Mouse (Mus musculus): Measurements from ENCODE around the gene Zfp385a. TPM values are rescaled to one million over a fixed set of nuclear protein-coding genes. Genes with fewer than 3 reads are reported as not detected.
"Not testable (repeated sequence)": the region's sequence is repeated elsewhere in the genome, so short reads cannot be mapped to it uniquely, and the experiment has no call there.

Zfp385a gene
- polyA plus RNA-seq, 1 experiment from 2014 or later: 14.4 TPM

GRCm38 (mm10) chr15:103277949-103278348, 61.9 kb downstream of the Zfp385a start:
- Histone ChIP-seq H3K27ac (0 out of 2 replicates have a peak overlapping the region, but pooled peaks have one; percentile 19), H3K4me3 (replicated peaks) (no peak overlapping the region)
- 29% methylated on average over 7 of the region's 7 CpGs for WGBS

GRCm38 (mm10) chr15:103275943-103276342, 64.0 kb downstream of the Zfp385a start:
- H3K36me3 ChIP-seq; H3K27ac ChIP-seq; H3K9me3 ChIP-seq (replicated peaks); H3K9ac ChIP-seq; ATAC-seq (replicated peaks; ENCODE audit: low FRiP score); H3K27me3 ChIP-seq; H3K4me2 ChIP-seq; H3K4me3 ChIP-seq (replicated peaks): not testable (repeated sequence)
- 84% methylated on average over 3 of the region's 3 CpGs for WGBS
- peaks cover 33% of the 10 kb centered on the region for H3K4me1 ChIP-seq

More at GRCm38 (mm10) chr15:103277949-103278348, 61.9 kb downstream of the Zfp385a start:
- Histone ChIP-seq H3K4me2 (no peak overlapping the region), H3K9ac (no peak overlapping the region), H3K27me3 (no peaks in the 10 kb centered on the region), H3K36me3 (0 out of 2 replicates have a peak, but pooled peaks cover 4% of the 10 kb centered on the region), H3K9me3 (replicated peaks) (no peaks in the 10 kb centered on the region), H3K4me1 (peaks cover 38% of the 10 kb centered on the region)
- no peak for ATAC-seq (replicated peaks; ENCODE audit: low FRiP score)

GRCm38 (mm10) chr15:103272419-103273279, 67.2 kb downstream of the Zfp385a start, which contains the start of gene Copz1:
Copz1 (plus strand) TSS chr15:103272714.
- Histone ChIP-seq H3K27me3 (no peaks in the 10 kb centered on the region), H3K4me2 (peak within 1 kb of the TSS; percentile 65), H3K4me3 (replicated peaks) (peak within 1 kb of the TSS; percentile 95), H3K4me1 (peaks cover 21% of the 10 kb centered on the region), H3K9ac (peak within 1 kb of the TSS; percentile 85), H3K9me3 (replicated peaks) (no peaks in the 10 kb centered on the region), H3K27ac (peak within 1 kb of the TSS; percentile 78), H3K36me3 (no peaks in the 10 kb centered on the region)
- ATAC-seq (replicated peaks; ENCODE audit: low FRiP score): peak; percentile 99
- WGBS: under 1% methylated on average over 38 of the region's 38 CpGs

- no peak overlapping the region for H3K4me2 ChIP-seq
- no peak for ATAC-seq (replicated peaks; ENCODE audit: low FRiP score)
- H3K27me3 ChIP-seq: no peaks in the 10 kb centered on the region
- H3K4me3 ChIP-seq (replicated peaks): no peak overlapping the region
- H3K4me1 ChIP-seq: peaks cover 9% of the 10 kb centered on the region
- no peaks in the 10 kb centered on the region for H3K9me3 ChIP-seq (replicated peaks)
- H3K9ac ChIP-seq: no peak overlapping the region
- H3K36me3 ChIP-seq: no peaks in the 10 kb centered on the region
- WGBS: 82% methylated on average over 4 of the region's 4 CpGs
- H3K27ac ChIP-seq: no peak overlapping the region
Measured at GRCm38 (mm10) chr15:103268903-103269302, 71.0 kb downstream of the Zfp385a start.

DNA sequence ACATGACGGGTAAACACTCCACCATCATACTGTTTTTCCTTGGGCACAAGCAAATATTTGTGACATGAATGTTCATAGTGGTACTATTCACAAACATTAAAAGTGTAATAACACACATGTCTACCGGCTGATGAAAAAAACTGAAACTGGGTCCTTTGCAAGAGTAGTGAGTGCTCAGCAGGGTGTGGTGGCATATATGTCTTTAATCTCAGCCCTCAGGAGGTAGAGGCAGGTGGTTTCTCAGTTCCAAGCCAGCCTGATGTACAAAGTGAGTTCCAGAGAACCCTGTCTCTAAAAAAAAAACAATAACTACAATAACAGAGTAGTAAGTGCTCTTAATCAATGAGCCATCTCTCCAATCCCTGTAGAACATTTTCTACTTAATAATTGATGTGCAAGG, 75.1 kb downstream of the Zfp385a start:
- 0 out of 2 replicates have a peak, but pooled peaks cover 5% of the 10 kb centered on the region for H3K4me1 ChIP-seq
- no peaks in the 10 kb centered on the region for H3K27me3 ChIP-seq
- WGBS: 86% methylated on average over 2 of the region's 2 CpGs
- H3K9me3 ChIP-seq (replicated peaks): no peaks in the 10 kb centered on the region
- no peak overlapping the region for H3K4me2 ChIP-seq
- no peak for ATAC-seq (replicated peaks; ENCODE audit: low FRiP score)
- H3K4me3 ChIP-seq (replicated peaks): no peak overlapping the region
- no peaks in the 10 kb centered on the region for H3K36me3 ChIP-seq
- no peak overlapping the region for H3K27ac ChIP-seq
- no peak overlapping the region for H3K9ac ChIP-seq

MicroRNA genes within 50 kb of the gene (microRNA counts, 519-probe panel; counts per million panel counts)
- microRNA mmu-miR-148b: 2,854 counts per million, percentile 73 among the panel's probes with 10 or more counts

Small RNA genes within 50 kb of the gene (microRNA-seq; reads per million reads assigned to microRNA genes)
- gene Mir148b (137 reads per million, percentile 61 among the genes with 10 or more reads in this experiment), gene Mir6963 (0.59 reads per million)

Other genes with a start within 250 kb of the Zfp385a start
- 17.7 and 18.0 TPM in 2 replicates for gene Smug1, start 173.0 kb downstream of the Zfp385a start, polyA plus RNA-seq (2015; fragmentation: Nextera tagmentation; extraction: Ambion mirVana)
- gene Cbx5, start 100.3 kb downstream of the Zfp385a start, polyA plus RNA-seq (2015; fragmentation: Nextera tagmentation; extraction: Ambion mirVana): 124 and 125 TPM in 2 replicates
- gene Hnrnpa1, start 99.7 kb downstream of the Zfp385a start, polyA plus RNA-seq (2015; fragmentation: Nextera tagmentation; extraction: Ambion mirVana): 1,025 and 1,038 TPM in 2 replicates
- gene Nfe2, start 81.7 kb downstream of the Zfp385a start, polyA plus RNA-seq (2015; fragmentation: Nextera tagmentation; extraction: Ambion mirVana): 5.1 and 6.2 TPM in 2 replicates
- gene Copz1, start 67.4 kb downstream of the Zfp385a start, polyA plus RNA-seq (2015; fragmentation: Nextera tagmentation; extraction: Ambion mirVana): 298 and 300 TPM in 2 replicates
- 0.42 and 0.48 TPM in 2 replicates for gene Gpr84, start 29.5 kb downstream of the Zfp385a start, polyA plus RNA-seq (2015; fragmentation: Nextera tagmentation; extraction: Ambion mirVana)
- gene Itga5, start 26.7 kb upstream of the Zfp385a start, polyA plus RNA-seq (2015; fragmentation: Nextera tagmentation; extraction: Ambion mirVana): 32.8 and 41.3 TPM in 2 replicates
- gene Gtsf1, start 90.4 kb upstream of the Zfp385a start, polyA plus RNA-seq (2015; fragmentation: Nextera tagmentation; extraction: Ambion mirVana): not detected in 2 replicates
- gene Gtsf2, start 108.4 kb upstream of the Zfp385a start, polyA plus RNA-seq (2015; fragmentation: Nextera tagmentation; extraction: Ambion mirVana): not detected in 2 replicates
- 1.7 and 1.9 TPM in 2 replicates for gene Nckap1l, start 113.7 kb upstream of the Zfp385a start, polyA plus RNA-seq (2015; fragmentation: Nextera tagmentation; extraction: Ambion mirVana)
- 4.3 and 4.8 TPM in 2 replicates for gene Pde1b, start 162.9 kb upstream of the Zfp385a start, polyA plus RNA-seq (2015; fragmentation: Nextera tagmentation; extraction: Ambion mirVana)
- gene Ppp1r1a, start 197.9 kb upstream of the Zfp385a start, polyA plus RNA-seq (2015; fragmentation: Nextera tagmentation; extraction: Ambion mirVana): 18.9 and 21.5 TPM in 2 replicates
- not detected in 2 replicates for gene Glycam1, start 225.0 kb upstream of the Zfp385a start, polyA plus RNA-seq (2015; fragmentation: Nextera tagmentation; extraction: Ambion mirVana)